Mouse (Mus musculus) gastrocnemius, postnatal 10 days (tissue): ENCODE measurements around the gene Ly6g6c. TPM values are rescaled to one million over a fixed set of nuclear protein-coding genes. Genes with fewer than 3 reads are reported as not detected.

Experiments
- DNase-seq: peaks from one replicate; pipeline ENCODE4 v3.0.0; 2021; ENCODE audit warnings: mixed read lengths
- total RNA-seq, 2 experiments: library from RNA; stranded (reverse); gene quantifications; 2 replicates each; pipeline ENCODE4 v1.2.3; 2021

Ly6g6c gene
- total RNA-seq, 2 experiments from 2014 or later = not detected

GRCm38 (mm10) chr17:35115046-35116019 is 50.1 kb downstream of the Ly6g6c start, which contains the start of gene Ly6g5b:
Gene Ly6g5b (minus strand): TSS chr17:35115428.
- DNase-seq = no peak

Other genes with a start within 250 kb of the Ly6g6c start
- 1 to 10 TPM; 8.9 to 9.0 TPM for gene Stk19, start 228.4 kb upstream of the Ly6g6c start, total RNA-seq
- 10 to 100 TPM; 12.3 to 15.3 TPM for gene Dxo, start 228.4 kb upstream of the Ly6g6c start, total RNA-seq
- 10 to 100 TPM; 19.6 to 22.2 TPM for gene Skiv2l, start 215.2 kb upstream of the Ly6g6c start, total RNA-seq
- 10 to 100 TPM; 13.7 to 17.3 TPM for gene Nelfe, start 215.0 kb upstream of the Ly6g6c start, total RNA-seq
- gene Cfb, start 202.9 kb upstream of the Ly6g6c start, total RNA-seq = 1 to 10 TPM; 1.9 to 4.1 TPM
- gene Zbtb12, start 185.9 kb upstream of the Ly6g6c start, total RNA-seq = 1 to 10 TPM; 4.6 to 7.3 TPM
- not detected for gene Gm20547, start 183.3 kb upstream of the Ly6g6c start, total RNA-seq
- gene C2, start 167.1 kb upstream of the Ly6g6c start, total RNA-seq = 1 to 10 TPM; 4.3 to 5.6 TPM
- gene Ehmt2, start 166.9 kb upstream of the Ly6g6c start, total RNA-seq = 10 to 100 TPM; 40.9 to 53.7 TPM
- not detected for gene Slc44a4, start 150.9 kb upstream of the Ly6g6c start, total RNA-seq
- gene Neu1, start 134.1 kb upstream of the Ly6g6c start, total RNA-seq = 1 to 10 TPM; 8.3 to 8.9 TPM
- gene Hspa1b, start 106.2 kb upstream of the Ly6g6c start, total RNA-seq = 1 to 10 TPM; 2.2 to 4.3 TPM
- not detected for gene Gm20481, start 95.5 kb upstream of the Ly6g6c start, total RNA-seq
- 1 to 10 TPM; 3.8 to 6.4 TPM for gene Hspa1a, start 93.2 kb upstream of the Ly6g6c start, total RNA-seq
- 1 to 10 TPM; 6.2 to 9.9 TPM for gene Hspa1l, start 92.7 kb upstream of the Ly6g6c start, total RNA-seq
- 10 to 100 TPM; 24.7 to 28.2 TPM for gene Lsm2, start 83.5 kb upstream of the Ly6g6c start, total RNA-seq
- gene Vars, start 64.4 kb upstream of the Ly6g6c start, total RNA-seq = 10 to 100 TPM; 31.4 to 40.7 TPM
- 1 to 10 TPM; 2.0 to 2.5 TPM for gene Vwa7, start 48.8 kb upstream of the Ly6g6c start, total RNA-seq
- gene Sapcd1, start 37.4 kb upstream of the Ly6g6c start, total RNA-seq = 1 to 10 TPM; 2.8 to 3.1 TPM
- 1 to 10 TPM; 1.5 to 3.5 TPM for gene Msh5, start 18.6 kb upstream of the Ly6g6c start, total RNA-seq
- 10 to 100 TPM; 39.2 to 50.5 TPM for gene Clic1, start 15.4 kb upstream of the Ly6g6c start, total RNA-seq
- 10 to 100 TPM; 45.3 to 51.9 TPM for gene Ddah2, start 6.4 kb upstream of the Ly6g6c start, total RNA-seq
- under 1 TPM in 1 of 2 experiments, not detected in 1; 0.20 TPM for gene Mpig6b, start 796 bp downstream of the Ly6g6c start, total RNA-seq
- not detected for gene Ly6g6e, start 11.5 kb downstream of the Ly6g6c start, total RNA-seq
- under 1 TPM in 1 of 2 experiments, not detected in 1; 0.97 TPM for gene Ly6g6d, start 12.7 kb downstream of the Ly6g6c start, total RNA-seq
- gene Ly6g6f, start 20.2 kb downstream of the Ly6g6c start, total RNA-seq = under 1 TPM in 1 of 2 experiments, not detected in 1; 0.23 TPM
- gene Abhd16a, start 23.9 kb downstream of the Ly6g6c start, total RNA-seq = 10 to 100 TPM; 59.1 to 65.0 TPM
- gene Ly6g5c, start 42.9 kb downstream of the Ly6g6c start, total RNA-seq = not detected
- gene Ly6g5b, start 50.0 kb downstream of the Ly6g6c start, total RNA-seq = under 1 TPM in 1 of 2 experiments, not detected in 1; 0.34 TPM
- gene Gpank1, start 56.1 kb downstream of the Ly6g6c start, total RNA-seq = 1 to 10 TPM; 4.9 to 6.3 TPM
- 100 to 1,000 TPM; 165 to 166 TPM for gene Csnk2b, start 56.7 kb downstream of the Ly6g6c start, total RNA-seq
- gene D17H6S53E, start 61.0 kb downstream of the Ly6g6c start, total RNA-seq = 10 to 100 TPM; 11.8 to 18.8 TPM
- not detected for gene Apom, start 66.7 kb downstream of the Ly6g6c start, total RNA-seq
- 100 to 1,000 TPM; 217 to 220 TPM for gene Bag6, start 69.8 kb downstream of the Ly6g6c start, total RNA-seq
- gene Prrc2a, start 99.5 kb downstream of the Ly6g6c start, total RNA-seq = 100 to 1,000 TPM; 128 to 149 TPM
- 1 to 10 TPM; 2.4 to 2.6 TPM for gene Aif1, start 110.7 kb downstream of the Ly6g6c start, total RNA-seq
- gene Lst1, start 123.1 kb downstream of the Ly6g6c start, total RNA-seq = 1 to 10 TPM; 4.6 to 5.3 TPM
- under 1 TPM; 0.68 to 0.75 TPM for gene Ltb, start 129.1 kb downstream of the Ly6g6c start, total RNA-seq
- under 1 TPM; 0.23 to 0.99 TPM for gene Tnf, start 136.6 kb downstream of the Ly6g6c start, total RNA-seq
- under 1 TPM in 1 of 2 experiments, not detected in 1; 0.16 TPM for gene Lta, start 140.0 kb downstream of the Ly6g6c start, total RNA-seq
- gene Gm16181, start 155.4 kb downstream of the Ly6g6c start, total RNA-seq = not detected
- 1 to 10 TPM; 2.1 to 3.3 TPM for gene Atp6v1g2, start 168.3 kb downstream of the Ly6g6c start, total RNA-seq
- gene Nfkbil1, start 170.4 kb downstream of the Ly6g6c start, total RNA-seq = 10 to 100 TPM in 1 of 2 experiments, 1 to 10 TPM in 1; 9.9 to 11.1 TPM
- gene Ddx39b, start 176.4 kb downstream of the Ly6g6c start, total RNA-seq = 100 to 1,000 TPM; 147 to 169 TPM
- gene H2-D1, start 197.3 kb downstream of the Ly6g6c start, total RNA-seq = 10 to 100 TPM; 39.3 to 47.2 TPM